Mouse (Mus musculus) G1E (cell line): Measurements from ENCODE around the gene Pkd1l1.

ENCODE experiments used
- CTCF ChIP-seq: IDR thresholded peaks from 2 replicates; pipeline ENCODE4 v1.5.1; 2012; ENCODE audit warnings: low read depth, low read length, inconsistent platforms, mixed read lengths
- GATA1 ChIP-seq: IDR thresholded peaks from 2 replicates; pipeline ENCODE4 v1.6.1; 2012; ENCODE audit warnings: borderline replicate concordance, low read length, inconsistent platforms, mixed read lengths

GRCm38 (mm10) chr11:8942446-8942845 is 30.6 kb downstream of the Pkd1l1 start:
- TF ChIP-seq CTCF (no peak), GATA1 (no peak)
